Mouse (Mus musculus): ENCODE data around the gene Gm45140.
A peak's percentile ranks its signal among the peaks of the same experiment; 100 is the strongest.

Gm45140 gene

DNA sequence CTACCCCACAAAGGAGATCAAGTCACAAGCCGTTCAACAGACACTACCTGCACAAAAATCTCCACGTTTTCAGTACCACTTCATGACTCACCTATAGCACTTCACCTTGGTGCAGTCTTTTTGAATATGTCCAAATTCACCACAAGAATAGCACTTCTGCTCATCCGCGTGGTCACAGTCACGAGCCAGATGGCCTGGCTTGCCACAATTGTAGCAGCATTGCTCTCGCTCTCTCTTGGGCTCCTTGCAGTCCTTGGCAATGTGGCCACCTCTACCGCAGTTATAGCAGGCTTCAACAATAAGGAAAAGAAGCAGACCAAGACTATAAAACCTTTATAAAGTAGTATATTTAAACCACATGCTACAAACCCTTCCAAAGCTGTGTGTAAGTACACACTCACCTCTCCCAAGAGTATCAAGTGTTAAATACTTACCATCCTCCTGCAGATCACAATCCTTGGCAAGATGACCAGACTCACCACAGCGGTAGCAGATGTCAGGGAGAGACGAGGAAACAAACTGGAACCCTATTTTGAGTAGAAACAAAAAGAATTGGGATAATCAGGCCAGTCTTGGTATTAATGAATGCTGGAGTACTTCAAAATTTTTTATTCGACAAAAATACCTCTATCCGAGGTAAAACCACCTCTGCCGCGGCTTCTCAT is 9.6 kb upstream of the Gm45140 start:
- no peak for DNase-seq (ENCODE audit: low read depth, low spot score)

DNA sequence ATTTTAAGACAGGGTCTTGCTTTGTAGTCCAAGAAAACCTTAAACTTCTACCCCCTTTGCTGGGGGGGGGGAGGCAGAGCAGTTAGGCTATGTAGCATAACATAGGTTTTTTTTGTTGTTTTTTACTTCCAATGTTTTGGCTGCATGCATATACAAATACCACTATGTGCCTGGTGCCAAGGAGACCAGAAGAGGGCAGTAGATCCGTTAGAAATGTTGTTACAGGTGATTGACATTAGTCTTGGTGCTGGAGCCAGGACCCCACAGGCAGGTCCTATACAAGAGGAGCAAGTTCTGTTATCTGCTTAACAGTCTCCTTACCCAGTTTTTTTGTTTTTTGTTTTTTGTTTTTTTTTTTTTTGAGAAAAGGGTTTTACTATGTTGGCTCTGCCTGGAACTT is 6.7 kb upstream of the Gm45140 start:
- peak; percentile 77 for DNase-seq (ENCODE audit: low read depth, low spot score)

DNA sequence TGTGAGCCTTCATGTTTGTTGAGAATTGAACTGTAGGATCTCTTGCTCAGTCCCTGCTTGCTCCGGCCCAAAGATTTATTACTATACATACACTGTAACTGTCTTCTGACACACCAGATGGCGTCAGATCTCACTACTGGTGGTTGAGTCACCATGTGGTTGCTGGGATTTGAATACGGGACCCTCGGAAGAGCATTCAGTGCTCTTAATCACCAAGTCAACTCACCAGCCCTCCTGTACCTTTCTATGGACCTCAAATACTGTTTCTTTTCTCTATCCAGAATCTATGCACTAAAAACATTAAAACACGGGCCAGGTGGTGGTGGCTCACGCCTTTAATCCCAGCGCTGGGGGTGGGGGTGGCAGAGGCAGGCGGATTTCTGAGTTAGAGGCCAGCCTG is 6.0 kb upstream of the Gm45140 start:
- no peak for DNase-seq (ENCODE audit: low read depth, low spot score)

DNA sequence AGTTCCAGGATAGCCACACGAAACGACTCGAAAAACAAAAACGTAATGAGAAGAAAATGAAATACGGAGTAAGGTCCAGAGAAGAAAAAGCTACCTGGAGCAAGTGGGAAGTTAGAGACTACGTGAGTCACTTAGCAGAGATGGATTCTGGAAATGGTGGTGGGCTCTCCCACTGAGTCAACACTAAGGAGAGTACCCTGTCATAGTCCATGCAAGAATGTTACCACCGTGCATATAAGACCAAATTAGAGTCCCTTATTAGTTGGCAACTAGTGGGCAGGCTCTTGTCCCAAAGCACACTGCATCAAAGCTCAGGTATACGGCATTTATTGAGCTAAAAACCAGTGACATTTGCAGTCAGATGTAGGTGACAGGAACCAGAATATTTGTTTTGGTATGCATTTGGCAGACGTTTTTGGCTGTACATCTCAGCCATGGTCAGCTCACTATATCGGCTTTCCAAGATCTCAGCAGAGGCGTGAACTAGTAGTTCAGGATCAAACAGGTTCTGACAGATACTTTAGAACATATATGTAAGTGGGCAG is 4.3 kb upstream of the Gm45140 start:
- no peak for DNase-seq (ENCODE audit: low read depth, low spot score)

DNA sequence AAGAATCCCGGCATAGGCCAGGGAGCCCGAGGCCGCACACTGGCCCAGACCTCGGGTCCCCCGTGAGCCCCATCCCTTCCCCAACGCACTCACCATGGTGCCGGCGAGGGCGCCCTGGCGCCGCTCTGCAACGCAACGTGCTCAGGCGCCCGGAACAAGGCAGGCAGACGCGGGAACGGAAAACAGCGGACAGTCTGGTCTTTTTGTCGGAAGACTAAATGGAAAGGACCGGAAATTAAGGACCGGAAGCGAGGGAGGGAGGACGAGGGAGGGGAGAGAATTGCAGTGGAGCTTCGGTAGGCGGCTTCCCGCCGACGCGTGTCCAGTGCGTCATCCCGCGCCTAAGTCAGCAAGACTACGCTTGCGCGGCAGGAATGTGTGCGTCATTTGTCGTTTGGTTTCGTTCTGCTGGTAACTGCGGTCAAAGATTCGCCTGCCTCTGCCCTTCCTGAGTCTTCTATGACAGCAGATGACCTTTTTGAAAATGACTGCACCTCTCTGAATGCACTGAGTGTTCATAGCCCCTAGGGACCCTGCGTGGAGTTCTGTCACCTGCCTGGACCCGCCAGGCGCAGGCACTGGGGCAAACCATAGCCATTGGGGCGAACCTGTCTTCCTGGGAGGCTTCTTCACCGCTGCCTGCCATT is 3.1 kb upstream of the Gm45140 start, which contains the start of gene Isy1:
Isy1 (minus strand) TSS at position 248 of the 647 bp plus-strand sequence.
- peak; percentile 98 for DNase-seq (ENCODE audit: low read depth, low spot score)

DNA sequence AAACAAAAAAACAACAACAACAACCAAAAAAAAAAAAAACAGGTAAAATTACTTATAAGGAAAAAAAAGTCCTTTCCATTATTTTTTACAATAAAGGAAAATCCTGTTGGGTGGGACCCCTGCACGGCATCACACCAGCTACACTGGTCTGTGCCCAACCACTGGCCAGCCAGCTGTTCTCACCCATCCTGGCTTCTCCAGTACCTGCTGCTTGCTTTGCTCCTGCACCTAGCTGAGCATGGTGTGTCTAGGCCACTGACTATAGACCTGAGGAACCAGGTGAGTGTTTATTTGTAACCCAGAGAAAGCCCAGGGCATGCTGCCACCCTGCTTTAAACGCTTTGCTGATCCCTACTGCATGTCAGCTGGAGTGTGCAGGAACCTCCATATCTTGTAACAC is 15.2 kb downstream of the Gm45140 start:
- DNase-seq (ENCODE audit: low read depth, low spot score), result no peak

DNA sequence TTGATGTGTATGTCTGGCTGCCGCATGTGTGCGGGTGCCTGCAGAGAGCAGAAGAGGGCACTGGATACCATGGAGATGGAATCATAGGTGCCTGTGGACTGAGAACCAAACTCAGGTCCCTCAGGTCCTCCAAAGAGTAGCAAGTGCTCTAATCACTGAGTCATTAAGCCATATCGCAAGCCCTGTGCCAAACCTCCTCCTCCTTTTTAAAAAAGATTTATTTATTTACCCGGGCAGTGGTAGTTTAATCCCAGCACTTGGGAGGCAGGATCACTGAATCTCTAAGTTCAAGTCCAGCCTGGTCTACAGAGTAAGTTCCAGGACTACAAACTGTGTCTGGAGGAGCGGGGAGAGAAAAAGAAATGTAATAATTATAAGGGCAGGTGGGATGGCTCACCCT is 21.1 kb downstream of the Gm45140 start:
- DNase-seq (ENCODE audit: low read depth, low spot score), result no peak

DNA sequence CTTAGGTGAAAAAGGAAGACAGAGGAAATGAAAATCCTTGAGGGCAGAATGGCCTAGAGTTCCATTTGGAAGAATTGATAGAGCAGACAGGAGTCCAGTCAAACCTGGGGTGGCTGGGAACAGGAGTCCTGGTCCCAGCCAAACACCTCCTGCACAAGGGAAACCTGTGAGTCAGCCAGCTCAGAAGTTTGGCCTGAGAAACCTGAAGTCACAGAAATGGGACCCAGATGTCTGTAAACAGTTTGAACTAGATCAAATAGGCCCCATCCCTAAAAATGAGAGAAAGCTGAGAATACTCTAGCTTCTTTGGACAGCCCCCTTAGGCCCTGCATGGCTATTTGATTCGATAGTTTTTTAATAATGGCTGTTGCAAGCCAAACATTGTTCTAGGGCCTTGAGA is 22.9 kb downstream of the Gm45140 start:
- DNase-seq (ENCODE audit: low read depth, low spot score), result no peak

DNA sequence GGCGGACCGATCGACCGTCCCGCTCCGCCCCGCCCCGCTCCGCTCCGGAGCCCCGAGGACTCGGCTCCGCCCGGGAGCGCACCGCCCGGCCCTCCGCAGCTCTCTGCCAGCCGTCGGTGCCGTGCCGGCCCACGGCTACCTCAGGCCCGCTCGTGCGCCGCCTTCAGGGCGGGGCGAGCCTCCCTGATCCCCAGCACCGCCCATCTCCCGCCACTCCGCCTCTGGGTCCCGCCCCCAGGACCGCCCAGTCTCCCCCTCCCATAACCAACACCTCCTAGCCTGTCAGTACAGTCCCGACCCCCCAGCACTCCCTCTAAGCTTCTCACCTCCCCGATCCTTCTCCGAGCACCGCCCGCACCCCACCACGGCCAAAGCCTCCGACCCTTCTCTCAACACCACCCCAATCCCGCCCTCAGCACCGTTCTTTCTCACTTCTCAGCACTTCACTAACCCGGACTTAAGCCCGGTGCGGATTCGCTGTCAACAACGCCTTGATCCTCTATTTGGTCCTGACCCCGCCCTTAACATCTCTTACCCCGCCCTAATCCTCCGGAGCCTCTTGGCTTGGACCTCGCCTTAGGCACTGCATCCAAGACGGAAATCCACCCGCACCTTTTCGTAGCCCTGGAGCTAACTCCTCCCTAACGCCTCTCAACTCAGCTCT is 23.8 kb downstream of the Gm45140 start, which contains the start of gene Rab43:
Rab43 (minus strand) TSS at position 490 of the 664 bp plus-strand sequence.
- peak; percentile 97 for DNase-seq (ENCODE audit: low read depth, low spot score)

DNA sequence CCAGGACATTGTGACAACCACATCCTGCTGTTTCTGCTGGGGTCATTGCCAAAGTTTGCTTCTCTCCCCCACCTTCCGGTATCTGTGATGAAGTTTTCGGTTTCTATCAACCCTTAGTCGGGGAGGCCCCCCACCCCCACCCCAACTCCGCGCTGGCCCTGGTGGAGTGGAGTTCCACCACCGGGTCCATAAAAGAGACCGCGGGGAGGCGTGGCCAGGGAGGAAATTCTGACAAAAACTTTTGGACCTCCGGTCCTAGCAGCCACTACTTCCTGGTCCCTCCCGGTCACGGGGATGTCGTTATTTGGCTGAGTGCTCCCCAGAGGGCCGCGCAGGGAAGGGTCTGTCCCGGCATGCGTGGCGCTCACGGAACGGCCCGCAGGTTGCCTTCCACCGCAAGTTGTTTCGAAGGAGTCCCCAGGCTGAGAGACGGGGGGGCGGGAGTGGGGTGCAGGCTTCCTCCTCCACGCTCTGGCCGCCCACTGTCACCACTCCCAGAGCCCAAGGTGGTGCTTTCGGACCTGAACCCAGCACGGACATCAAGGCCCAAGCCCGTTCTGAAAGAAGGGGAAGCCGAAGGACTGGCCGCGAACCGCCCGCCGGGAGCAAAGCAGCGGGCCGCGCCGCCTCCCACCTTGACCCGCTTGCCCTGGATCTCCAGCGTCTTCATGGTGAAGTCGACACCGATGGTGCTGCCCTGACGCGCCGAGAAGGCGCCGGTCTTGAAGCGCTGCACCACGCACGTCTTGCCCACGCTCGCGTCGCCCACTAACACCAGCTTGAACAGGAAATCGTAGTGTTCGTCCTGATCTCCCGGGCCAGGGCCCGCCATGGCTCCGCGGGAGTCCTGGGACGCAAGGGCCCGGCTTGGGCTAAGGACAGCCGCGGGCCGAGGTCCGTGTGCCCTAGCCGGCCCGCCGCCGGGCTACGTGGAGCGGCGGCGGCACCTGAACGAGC is 24.6 kb downstream of the Gm45140 start:
- DNase-seq (ENCODE audit: low read depth, low spot score), result peak; percentile 66

DNA sequence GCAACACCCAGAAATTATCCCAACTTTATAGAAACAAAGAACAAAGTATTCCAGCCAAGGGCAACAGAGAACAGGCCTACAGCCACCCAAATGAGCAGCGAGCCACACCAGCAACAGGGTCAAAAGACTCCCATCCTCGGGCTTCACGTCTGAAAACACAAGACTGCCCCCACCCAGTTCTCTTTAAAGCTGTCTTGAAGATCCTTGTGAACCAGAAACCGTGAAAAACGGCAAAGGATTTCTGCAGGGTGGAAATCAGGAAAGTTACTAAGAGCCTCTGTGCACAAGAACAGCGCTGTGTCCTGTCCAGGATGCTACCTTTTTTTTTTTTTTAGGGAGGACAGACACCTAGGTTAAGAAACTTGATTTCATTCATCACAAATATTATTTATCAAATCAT is 25.3 kb downstream of the Gm45140 start:
- DNase-seq (ENCODE audit: low read depth, low spot score), result no peak

DNA sequence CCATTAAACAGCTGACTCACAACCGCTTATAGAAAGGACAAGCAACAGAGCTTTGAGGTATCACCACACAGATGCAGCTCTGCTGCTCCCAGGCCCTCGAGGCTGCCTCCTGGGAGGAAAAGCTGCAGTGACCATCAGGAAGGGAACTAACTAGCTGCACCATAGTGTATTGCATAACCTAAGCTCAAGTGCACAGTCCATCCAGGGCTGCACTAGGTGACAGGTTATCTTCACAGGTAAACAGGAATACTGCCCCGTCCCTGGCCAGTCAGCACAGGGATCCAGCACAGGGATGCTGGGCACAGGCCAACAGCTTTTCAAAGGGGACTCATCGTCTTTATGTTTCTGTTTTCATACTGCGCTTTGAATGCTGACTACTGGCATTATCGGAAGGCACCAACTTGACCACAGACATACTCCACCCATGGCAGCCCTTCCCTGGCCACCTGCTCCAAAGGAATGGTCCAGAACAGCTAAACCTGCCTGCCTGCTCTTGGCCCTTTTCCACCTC is 25.9 kb downstream of the Gm45140 start:
- DNase-seq (ENCODE audit: low read depth, low spot score), result no peak

DNA sequence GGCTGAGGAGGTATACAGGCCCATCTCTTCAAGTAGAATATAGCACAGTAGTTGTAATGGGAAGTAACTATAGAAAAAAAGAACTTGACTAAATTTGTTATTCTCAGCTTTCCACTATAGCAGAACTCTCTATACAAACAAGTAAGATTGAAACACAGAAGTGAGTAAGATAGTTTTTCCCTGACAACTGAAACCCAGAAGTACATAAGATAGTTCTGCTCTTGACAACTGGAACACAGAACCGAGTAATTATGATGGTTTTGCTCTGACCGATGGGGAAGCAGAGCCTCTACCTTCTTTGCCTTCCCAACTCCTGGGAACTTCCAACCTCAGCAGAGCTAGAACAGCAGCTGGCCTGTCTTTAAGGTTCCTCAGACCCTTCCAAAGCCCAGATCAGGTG is 26.5 kb downstream of the Gm45140 start:
- no peak for DNase-seq (ENCODE audit: low read depth, low spot score)

DNA sequence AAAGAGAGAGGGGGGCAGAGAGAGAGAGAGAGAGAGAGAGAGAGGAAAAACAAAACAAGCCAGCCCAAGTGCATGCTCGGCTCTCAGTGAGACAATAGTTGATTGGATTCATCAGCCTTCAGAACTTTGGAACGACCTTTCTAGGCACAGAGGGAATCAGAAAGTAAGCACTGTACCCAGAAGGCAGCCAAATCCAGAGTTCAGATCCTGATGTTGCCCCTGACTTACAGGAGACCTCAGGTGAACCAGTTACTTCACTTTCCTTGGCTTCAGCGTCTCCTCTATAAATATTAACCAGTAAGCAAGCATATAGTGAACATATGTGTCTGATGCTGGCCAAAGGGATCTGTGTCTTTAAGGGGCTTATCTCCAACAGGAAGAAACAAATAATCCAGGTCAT is 27.1 kb downstream of the Gm45140 start:
- no peak for DNase-seq (ENCODE audit: low read depth, low spot score)

DNA sequence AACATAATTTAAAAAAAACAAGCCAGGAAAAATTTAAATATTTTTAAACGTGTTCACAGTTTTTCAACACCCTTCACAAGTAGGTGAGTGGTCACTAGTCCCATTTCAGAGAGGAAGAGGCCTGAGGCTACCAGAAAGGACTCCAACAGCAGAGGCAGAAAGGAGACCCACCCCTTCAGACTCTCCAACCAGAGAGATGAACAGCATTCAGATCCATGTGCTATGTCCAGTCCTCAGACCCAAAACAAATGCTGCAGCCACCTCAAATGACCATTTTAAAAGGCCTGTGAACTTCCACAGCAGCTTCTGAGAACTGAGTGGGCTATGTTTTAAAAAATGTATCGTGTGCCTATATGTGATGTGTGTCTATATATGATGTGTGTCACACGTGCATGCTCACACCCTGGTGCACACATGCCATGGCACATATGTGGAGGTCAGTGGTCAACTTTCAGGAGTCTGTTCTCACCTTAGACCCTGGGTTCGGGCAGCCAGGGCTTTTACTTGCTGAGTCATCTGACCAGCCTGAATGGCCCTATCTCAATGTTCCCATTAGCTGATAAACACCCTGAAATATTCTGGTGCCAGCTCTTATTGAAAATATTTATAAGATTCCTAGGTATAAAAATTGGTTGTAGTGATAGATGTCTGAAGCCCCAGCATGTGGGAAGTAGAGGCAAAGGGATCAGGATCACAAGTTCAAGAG is 27.7 kb downstream of the Gm45140 start:
- DNase-seq (ENCODE audit: low read depth, low spot score), result no peak

DNA sequence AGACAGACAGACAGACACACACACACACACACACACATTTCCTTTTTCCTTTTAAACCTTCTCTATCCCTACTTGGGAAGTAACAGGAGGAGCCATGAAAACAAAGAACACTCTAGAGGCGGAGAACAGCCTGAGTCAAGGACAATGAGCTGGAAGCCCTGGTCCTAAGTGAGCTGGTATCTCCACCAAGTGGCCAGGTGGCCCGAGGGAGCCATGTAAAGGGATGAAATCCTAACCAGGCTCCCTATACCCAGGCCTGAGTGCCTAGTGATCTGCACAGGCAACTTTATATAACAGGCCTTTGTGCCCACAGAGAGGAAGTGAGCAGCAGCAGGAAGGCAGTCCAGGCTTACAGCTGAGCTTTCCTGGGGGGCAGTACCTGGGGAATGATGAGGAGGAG is 28.7 kb downstream of the Gm45140 start:
- no peak for DNase-seq (ENCODE audit: low read depth, low spot score)

DNA sequence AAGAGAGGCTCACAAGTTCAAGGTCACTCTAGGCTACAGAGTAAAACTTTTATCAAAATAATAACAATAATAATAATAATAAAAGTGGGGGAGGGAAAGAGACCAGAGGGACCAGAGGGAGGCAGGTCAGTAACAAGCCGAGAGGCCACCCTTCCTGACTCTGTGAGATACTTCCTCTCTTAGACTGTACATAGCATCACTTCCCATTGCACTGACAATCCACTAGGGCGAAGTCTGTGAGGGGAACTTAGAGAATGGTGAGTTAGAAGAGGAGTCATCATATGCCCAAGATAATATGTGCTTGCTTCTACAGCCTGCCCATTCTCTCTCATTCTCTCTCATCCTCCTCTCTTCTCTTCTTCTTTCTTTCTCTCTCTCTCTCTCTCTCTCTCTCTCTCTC is 29.6 kb downstream of the Gm45140 start:
- DNase-seq (ENCODE audit: low read depth, low spot score), result no peak

DNA sequence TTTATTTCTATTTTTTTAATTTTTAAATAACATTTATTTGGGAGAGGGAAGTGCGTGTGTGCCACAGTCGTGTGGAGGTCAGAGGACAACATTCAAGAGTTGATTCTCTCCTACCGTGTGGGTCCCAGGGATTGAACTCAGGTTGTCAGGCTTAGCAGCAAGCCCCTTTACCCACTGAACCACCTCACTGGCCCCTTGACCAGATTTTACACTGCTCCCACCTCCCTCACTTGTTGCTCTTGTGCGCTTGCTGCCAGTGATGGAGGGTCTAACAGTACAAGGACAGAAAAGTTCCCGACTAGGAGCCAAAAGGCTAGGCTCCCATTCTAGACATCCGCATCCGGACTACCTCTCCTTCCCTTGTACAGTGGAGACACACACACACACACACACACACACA is 30.1 kb downstream of the Gm45140 start:
- no peak for DNase-seq (ENCODE audit: low read depth, low spot score)

DNA sequence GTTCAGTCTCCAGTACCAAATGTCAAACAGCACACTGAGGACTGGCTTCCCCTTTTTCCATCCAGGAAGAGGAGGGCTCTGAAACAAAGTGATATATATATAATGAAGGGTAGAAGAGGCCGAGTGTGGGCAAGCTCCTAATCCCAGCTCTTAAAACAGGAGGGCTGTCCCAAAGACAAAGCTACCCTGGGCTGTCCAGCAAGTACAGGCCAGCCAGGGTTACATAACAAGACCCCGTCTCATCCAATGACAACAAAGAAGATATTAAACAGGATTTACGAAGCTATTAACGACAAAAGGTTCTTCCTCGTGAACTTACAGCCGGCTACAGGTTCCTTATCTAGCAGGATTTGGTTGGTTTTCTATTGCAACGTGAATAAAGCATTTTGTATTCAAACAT is 30.7 kb downstream of the Gm45140 start:
- DNase-seq (ENCODE audit: low read depth, low spot score), result no peak

DNA sequence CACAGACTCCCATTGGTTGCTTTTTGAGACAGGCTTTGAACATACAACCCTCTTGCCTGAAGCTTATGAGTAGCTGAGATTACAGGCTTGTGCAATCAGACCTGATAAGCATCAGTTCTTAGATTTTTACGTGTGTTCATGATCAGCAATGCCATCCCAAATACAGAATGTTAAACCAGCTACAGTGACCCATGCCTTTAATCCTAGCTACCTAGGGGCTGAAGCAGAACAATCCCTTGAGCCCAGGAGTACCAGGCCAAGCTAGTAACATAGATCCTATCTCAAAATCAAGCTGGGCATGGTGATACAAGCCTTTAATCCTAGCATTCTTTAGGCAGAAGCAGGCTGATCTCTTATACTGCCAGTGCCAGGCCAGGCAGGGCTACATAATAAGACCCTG is 31.6 kb downstream of the Gm45140 start:
- DNase-seq (ENCODE audit: low read depth, low spot score), result no peak

DNA sequence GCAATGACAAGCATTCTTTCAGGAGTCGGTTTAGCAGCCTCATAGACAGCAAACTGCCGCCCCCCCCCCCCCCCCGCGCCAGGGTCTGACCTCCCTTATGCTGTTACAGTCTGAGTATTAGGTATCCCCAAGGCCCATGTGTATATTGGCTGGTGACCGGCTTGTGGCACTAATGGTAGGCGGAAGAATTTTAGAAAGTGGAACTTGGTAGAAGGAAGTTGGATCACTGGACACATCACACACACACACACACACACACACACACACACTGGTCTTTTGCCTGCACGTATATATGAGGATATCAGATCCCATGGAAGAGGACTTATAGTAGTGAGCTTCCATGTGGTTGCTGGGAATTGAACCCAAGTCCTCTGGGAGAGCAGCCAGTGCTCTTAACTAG is 33.1 kb downstream of the Gm45140 start:
- DNase-seq (ENCODE audit: low read depth, low spot score), result no peak

Measured in ZHBTc4 (cell line).